Mouse (Mus musculus) cerebellum, adult 11 months (tissue): Measurements from ENCODE around the gene Fam81b.

Source experiments
- DNase-seq: peaks from one replicate; pipeline ENCODE4 v3.0.0; 2022

Fam81b gene

GRCm38 (mm10) chr13:76304637-76305122, at the start of gene Fam81b:
Gene Fam81b (minus strand): TSS chr13:76305072.
- no peak for DNase-seq

- DNase-seq = peak; percentile 20
Observed at GRCm38 (mm10) chr13:76345941-76346340, 41.1 kb upstream of the Fam81b start.

- DNase-seq = no peak
Observed at GRCm38 (mm10) chr13:76318635-76319034, 13.8 kb upstream of the Fam81b start.

GRCm38 (mm10) chr13:76311580-76311979, 6.7 kb upstream of the Fam81b start:
- DNase-seq = no peak

- DNase-seq = peak; percentile 54
Observed at GRCm38 (mm10) chr13:76308811-76309210, 3.9 kb upstream of the Fam81b start.

GRCm38 (mm10) chr13:76305655-76306365, 938 bp upstream of the Fam81b start:
- peak; percentile 88 for DNase-seq

GRCm38 (mm10) chr13:76305241-76305640, 369 bp upstream of the Fam81b start:
- no peak for DNase-seq

GRCm38 (mm10) chr13:76304201-76304600, 671 bp downstream of the Fam81b start:
- no peak for DNase-seq

GRCm38 (mm10) chr13:76303160-76303559, 1.7 kb downstream of the Fam81b start:
- DNase-seq = no peak

GRCm38 (mm10) chr13:76302056-76302455, 2.8 kb downstream of the Fam81b start:
- DNase-seq = peak; percentile 68

- no peak for DNase-seq
Observed at GRCm38 (mm10) chr13:76292050-76292449, 12.8 kb downstream of the Fam81b start.

GRCm38 (mm10) chr13:76284597-76284996, 20.3 kb downstream of the Fam81b start:
- DNase-seq = no peak

GRCm38 (mm10) chr13:76264361-76265026, 40.4 kb downstream of the Fam81b start:
- no peak for DNase-seq

- DNase-seq = no peak
Observed at GRCm38 (mm10) chr13:76258766-76259165, 46.1 kb downstream of the Fam81b start.

- DNase-seq = no peak
Observed at GRCm38 (mm10) chr13:76256350-76256749, 48.5 kb downstream of the Fam81b start.

GRCm38 (mm10) chr13:76250092-76250491, 54.8 kb downstream of the Fam81b start:
- no peak for DNase-seq

- DNase-seq = no peak
Observed at GRCm38 (mm10) chr13:76249066-76249465, 55.8 kb downstream of the Fam81b start.

- DNase-seq = peak; percentile 40
Observed at GRCm38 (mm10) chr13:76215397-76215796, 89.5 kb downstream of the Fam81b start.

- DNase-seq = no peak
Observed at GRCm38 (mm10) chr13:76214928-76215327, 89.9 kb downstream of the Fam81b start.

- DNase-seq = no peak
Observed at GRCm38 (mm10) chr13:76199943-76200342, 104.9 kb downstream of the Fam81b start.

GRCm38 (mm10) chr13:76197297-76197848, 107.5 kb downstream of the Fam81b start:
- DNase-seq = no peak

GRCm38 (mm10) chr13:76195431-76196138, 109.3 kb downstream of the Fam81b start:
- no peak for DNase-seq

GRCm38 (mm10) chr13:76194937-76195336, 109.9 kb downstream of the Fam81b start:
- no peak for DNase-seq
